Mouse (Mus musculus) gastrocnemius, adult 8-10 months (tissue): Measurements from ENCODE around the gene Ahdc1. TPM values are rescaled to one million over a fixed set of nuclear protein-coding genes. Genes with fewer than 3 reads are reported as not detected.

Source experiments
- DNase-seq, 2 experiments: peaks; one replicate each; pipeline ENCODE4 v3.0.0; 2022; ENCODE audit warnings: low spot score in 2 of 2
- total RNA-seq, 4 experiments: library from RNA; stranded (reverse); gene quantifications; 2 replicates each; pipeline ENCODE4 v1.2.4; 2022

The Ahdc1 gene
- total RNA-seq, 4 experiments from 2014 or later: 26.3 to 32.9 (median 28.9) TPM

DNA sequence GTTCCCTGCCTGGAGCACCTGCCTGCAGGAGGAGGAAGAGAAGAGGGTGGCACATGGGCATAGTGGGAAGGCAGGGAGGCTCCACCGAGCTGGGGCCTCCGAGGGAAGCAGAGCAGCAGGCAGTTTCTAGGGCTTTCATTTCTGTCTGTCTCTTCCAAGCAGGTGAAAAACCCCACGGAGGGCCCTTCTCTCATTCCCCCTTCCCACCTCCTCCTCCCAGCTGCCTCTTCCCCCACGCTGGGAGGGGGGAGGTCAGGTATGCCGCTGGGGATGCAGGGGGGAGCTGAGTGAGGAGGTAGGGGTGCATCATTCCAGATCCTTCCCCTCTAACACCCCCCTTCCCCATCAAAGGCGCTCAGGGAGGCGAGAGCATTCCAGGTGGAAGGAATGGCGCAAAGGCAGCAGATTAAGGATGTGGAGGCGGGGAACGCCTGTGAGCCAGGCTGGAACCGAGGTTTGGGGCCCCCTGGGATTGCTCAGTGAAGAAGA is 109.8 kb downstream of the Ahdc1 start:
- no peak for DNase-seq

DNA sequence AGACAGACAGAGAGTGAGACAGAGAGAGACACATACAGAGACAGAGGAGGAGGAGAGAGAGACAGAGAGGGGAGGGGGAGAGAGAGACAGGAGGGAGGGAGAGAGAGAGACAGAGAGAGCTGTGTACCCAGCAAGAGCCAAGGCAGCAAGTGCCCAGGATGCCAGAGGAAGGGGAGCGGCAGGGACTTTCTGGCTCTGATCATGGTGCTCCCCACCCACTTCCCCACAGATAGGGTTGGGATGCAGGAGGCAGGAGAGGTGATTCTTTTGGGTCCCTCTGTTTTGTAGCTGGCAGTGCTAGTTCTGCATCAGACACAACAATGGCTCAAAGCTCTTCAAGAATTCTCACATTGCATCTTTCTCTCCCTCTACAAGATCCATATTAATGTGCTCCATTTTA is 110.4 kb downstream of the Ahdc1 start:
- DNase-seq: no peak

DNA sequence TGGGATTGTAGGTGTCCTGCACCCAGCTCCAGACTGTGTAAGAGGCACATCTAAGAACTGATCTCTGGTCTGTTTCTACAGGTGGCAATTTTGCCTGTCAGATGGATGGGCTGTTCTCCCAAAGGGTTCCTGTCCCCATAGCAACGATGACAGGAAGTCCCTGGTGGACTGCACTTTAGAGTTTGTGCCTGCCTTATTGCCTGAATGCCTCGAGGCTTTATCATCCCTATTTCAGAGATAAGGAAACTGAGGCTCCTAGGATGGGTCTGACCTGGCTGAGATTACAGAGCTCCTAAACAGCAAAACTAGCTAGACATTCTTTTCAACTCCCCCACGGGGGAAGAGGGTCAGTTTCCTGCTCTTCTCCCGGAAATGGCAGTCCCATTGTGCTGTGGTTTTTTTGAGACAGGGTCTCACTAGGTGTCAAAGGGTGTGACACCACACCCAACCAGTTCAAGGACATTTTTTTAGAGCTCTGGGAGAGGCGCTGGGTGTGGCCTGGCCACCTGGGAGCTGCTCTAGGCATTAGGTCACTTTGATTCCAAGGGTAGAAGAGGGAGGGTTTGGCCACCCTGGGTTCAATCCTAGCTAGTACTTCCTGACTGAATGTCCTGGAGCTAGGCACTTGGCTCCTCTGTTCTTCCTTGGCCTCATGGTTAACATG is 111.0 kb downstream of the Ahdc1 start:
- no peak for DNase-seq

DNA sequence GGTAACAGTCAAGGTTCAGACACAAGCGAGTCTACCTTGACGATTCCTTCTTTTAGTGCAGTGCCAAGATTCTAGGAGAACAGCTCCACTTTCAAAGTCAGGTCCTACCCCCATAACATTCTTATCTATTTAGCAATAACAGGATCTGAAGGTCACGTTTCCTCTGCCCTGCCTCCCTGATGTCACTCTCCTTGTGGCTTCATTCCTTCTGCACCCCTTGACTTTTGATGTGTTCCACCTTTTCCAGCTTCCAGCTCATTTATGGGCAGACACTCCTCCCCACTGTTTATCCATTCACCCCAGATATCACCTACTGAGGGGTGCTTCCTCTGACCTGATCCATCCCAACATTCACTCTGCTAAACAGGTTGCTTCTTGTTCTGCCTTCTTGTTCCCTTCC is 116.0 kb downstream of the Ahdc1 start:
- DNase-seq: no peak

Other genes starting within 250 kb of the Ahdc1 start
- gene Rpa2, start 242.9 kb upstream of the Ahdc1 start, total RNA-seq: 10 to 100 TPM; 15.3 to 18.7 (median 17.6) TPM
- under 1 TPM; 0.41 to 0.58 (median 0.50) TPM for gene Themis2, start 214.9 kb upstream of the Ahdc1 start, total RNA-seq
- gene Ppp1r8, start 168.1 kb upstream of the Ahdc1 start, total RNA-seq: 10 to 100 TPM; 11.9 to 16.5 (median 12.9) TPM
- gene Stx12, start 126.8 kb upstream of the Ahdc1 start, total RNA-seq: 10 to 100 TPM; 26.7 to 28.9 (median 27.8) TPM
- 10 to 100 TPM; 31.5 to 35.9 (median 33.8) TPM for gene Fam76a, start 88.7 kb upstream of the Ahdc1 start, total RNA-seq
- not detected for gene Fgr, start 37.2 kb upstream of the Ahdc1 start, total RNA-seq
- gene Wasf2, start 119.2 kb downstream of the Ahdc1 start, total RNA-seq: 10 to 100 TPM; 18.8 to 27.9 (median 27.3) TPM
- under 1 TPM in 1 of 4 experiments, not detected in 3; 0.59 TPM for gene Cd164l2, start 200.9 kb downstream of the Ahdc1 start, total RNA-seq
- not detected for gene Gpr3, start 201.3 kb downstream of the Ahdc1 start, total RNA-seq
- gene Map3k6, start 229.6 kb downstream of the Ahdc1 start, total RNA-seq: 1 to 10 TPM; 2.5 to 7.8 (median 4.8) TPM